In genomic region chr1:74303509-74304338, GRCm38 (mm10) we compare ENCODE assay signal across 8 mouse cellular contexts. TPM values are rescaled to one million over a fixed set of nuclear protein-coding genes. Genes with fewer than 3 reads are reported as not detected.
DNase-seq lines count a peak whose midpoint lies in the region; ATAC-seq lines count a peak whose summit lies in the region.

No protein-coding gene starts in this region.

- H3K36me3 ChIP-seq in hindbrain, embryonic 16.5 days (ENCODE audit: control insufficient read depth, insufficient read depth, low read length): no peaks in the 10 kb centered on the region
- H3K36me3 ChIP-seq in limb, embryonic 11.5 days (ENCODE audit: control insufficient read depth, insufficient read depth, low read length): no peaks in the 10 kb centered on the region
- H3K36me3 ChIP-seq in midbrain, embryonic 10.5 days: no peaks in the 10 kb centered on the region

- no peak for DNase-seq in frontal cortex, postnatal 25 days (ENCODE audit: low spot score in 2 of 2)
- DNase-seq in cerebellum, postnatal 25 days: peak; percentile 64 to 74
- peak; percentile 82 for DNase-seq in gastrocnemius, postnatal 10 days
- peak; percentile 71 for DNase-seq in limb, embryonic 11.5 days (ENCODE audit: low spot score)
- DNase-seq in midbrain, embryonic 10.5 days (ENCODE audit: low spot score): peak; percentile 65
- DNase-seq in spleen, adult 12 weeks (ENCODE audit: low spot score): peak; percentile 50

- peaks cover 9% of the 10 kb centered on the region; the same call in 1 of the 2 replicates for H3K4me1 ChIP-seq in hindbrain, embryonic 16.5 days (ENCODE audit: control insufficient read depth, insufficient read depth, low read depth, low read length)
- peaks cover 7% of the 10 kb centered on the region; the same call in 1 of the 2 replicates for H3K4me1 ChIP-seq in limb, embryonic 11.5 days (ENCODE audit: control insufficient read depth, insufficient read depth, low read length)
- H3K4me1 ChIP-seq in midbrain, embryonic 10.5 days: peaks cover 12% of the 10 kb centered on the region

- H3K9ac ChIP-seq in hindbrain, embryonic 16.5 days (ENCODE audit: low read depth, low read length): peak overlapping the region; percentile 62
- H3K9ac ChIP-seq in limb, embryonic 11.5 days (ENCODE audit: low read length): peak overlapping the region; percentile 71

- peak; percentile 69 for ATAC-seq in frontal cortex, adult (ENCODE audit: low TSS enrichment)
- peak; percentile 87 for ATAC-seq in hindbrain, embryonic 16.5 days
- peak; percentile 81 for ATAC-seq in limb, embryonic 11.5 days (ENCODE audit: insufficient number of reproducible peaks, low FRiP score, low TSS enrichment, low read depth)

- peak overlapping the region; percentile 67 for H3K27ac ChIP-seq in hindbrain, embryonic 16.5 days (ENCODE audit: low read depth, low read length)
- peak overlapping the region; percentile 22; the same call in 1 of the 2 replicates for H3K27ac ChIP-seq in limb, embryonic 11.5 days (replicated peaks; ENCODE audit: low read depth, low read length)
- H3K27ac ChIP-seq in midbrain, embryonic 10.5 days (replicated peaks): peak overlapping the region; percentile 79

- peaks cover 7% of the 10 kb centered on the region for H3K27me3 ChIP-seq in hindbrain, embryonic 16.5 days (replicated peaks; ENCODE audit: control insufficient read depth, insufficient read depth, low read length)
- H3K27me3 ChIP-seq in limb, embryonic 11.5 days (ENCODE audit: control insufficient read depth, insufficient read depth, low read length): no peaks in the 10 kb centered on the region
- H3K27me3 ChIP-seq in midbrain, embryonic 10.5 days (ENCODE audit: low read depth, poor library complexity, severe bottlenecking): peaks cover 30% of the 10 kb centered on the region

- peak overlapping the region; percentile 71 for H3K4me2 ChIP-seq in hindbrain, embryonic 16.5 days (ENCODE audit: low read length)
- peak overlapping the region; percentile 86 for H3K4me2 ChIP-seq in limb, embryonic 11.5 days (ENCODE audit: low read depth, severe bottlenecking)

- 2% methylated on average over 48 of the region's 56 CpGs for WGBS in hindbrain, embryonic 16.5 days
- under 1% methylated on average over 56 of the region's 56 CpGs for WGBS in limb, embryonic 11.5 days
- under 1% methylated on average over 54 of the region's 56 CpGs for WGBS in midbrain, embryonic 10.5 days

- H3K9me3 ChIP-seq in hindbrain, embryonic 16.5 days (ENCODE audit: control insufficient read depth, low read length): no peaks in the 10 kb centered on the region
- H3K9me3 ChIP-seq in limb, embryonic 11.5 days (ENCODE audit: control insufficient read depth, low read length): no peaks in the 10 kb centered on the region
- no peaks in the 10 kb centered on the region for H3K9me3 ChIP-seq in midbrain, embryonic 10.5 days (replicated peaks)

- H3K4me3 ChIP-seq in hindbrain, embryonic 16.5 days (ENCODE audit: low read length): peak overlapping the region; percentile 52
- H3K4me3 ChIP-seq in limb, embryonic 11.5 days (ENCODE audit: low read depth, low read length): peak overlapping the region; percentile 60
- peak overlapping the region; percentile 64 for H3K4me3 ChIP-seq in midbrain, embryonic 10.5 days

RNA-seq across cellular contexts. Expression of gene Tmbim1, which starts 1.7 kb away (rescaled TPM):
- 10 to 100 TPM; 43.5 to 50.3 TPM for total RNA-seq in gastrocnemius, postnatal 10 days (2021)
- 11.7 and 12.2 TPM in 2 replicates for polyA plus RNA-seq in hindbrain, embryonic 16.5 days (2015; fragmentation: Nextera tagmentation; extraction: Ambion mirVana)
- polyA plus RNA-seq in limb, embryonic 11.5 days (2014; fragmentation: Nextera tagmentation; extraction: Ambion mirVana): 10.3 and 10.5 TPM in 2 replicates
- 8.6 TPM in 2 replicates for polyA plus RNA-seq in midbrain, embryonic 10.5 days (2016; fragmentation: Nextera tagmentation; extraction: Ambion mirVana)

RNA-seq across cellular contexts. Expression of gene Pnkd, which starts 19.0 kb away (rescaled TPM):
- 10 to 100 TPM; 69.7 to 70.5 TPM for total RNA-seq in gastrocnemius, postnatal 10 days (2021)
- polyA plus RNA-seq in hindbrain, embryonic 16.5 days (2015; fragmentation: Nextera tagmentation; extraction: Ambion mirVana): 166 and 167 TPM in 2 replicates
- 118 and 119 TPM in 2 replicates for polyA plus RNA-seq in limb, embryonic 11.5 days (2014; fragmentation: Nextera tagmentation; extraction: Ambion mirVana)
- 99.5 and 107 TPM in 2 replicates for polyA plus RNA-seq in midbrain, embryonic 10.5 days (2016; fragmentation: Nextera tagmentation; extraction: Ambion mirVana)

RNA-seq across cellular contexts. Expression of gene Aamp, which starts 19.2 kb away (rescaled TPM):
- 10 to 100 TPM; 90.7 to 94.4 TPM for total RNA-seq in gastrocnemius, postnatal 10 days (2021)
- 237 and 241 TPM in 2 replicates for polyA plus RNA-seq in hindbrain, embryonic 16.5 days (2015; fragmentation: Nextera tagmentation; extraction: Ambion mirVana)
- polyA plus RNA-seq in limb, embryonic 11.5 days (2014; fragmentation: Nextera tagmentation; extraction: Ambion mirVana): 218 and 223 TPM in 2 replicates
- 241 and 246 TPM in 2 replicates for polyA plus RNA-seq in midbrain, embryonic 10.5 days (2016; fragmentation: Nextera tagmentation; extraction: Ambion mirVana)

RNA-seq across cellular contexts. Expression of gene Gpbar1, which starts 25.4 kb away (rescaled TPM):
- total RNA-seq in gastrocnemius, postnatal 10 days (2021): under 1 TPM in 1 of 2 experiments, not detected in 1; 0.25 TPM
- 0.20 TPM in 1 of 2 replicates, not detected in the other for polyA plus RNA-seq in hindbrain, embryonic 16.5 days (2015; fragmentation: Nextera tagmentation; extraction: Ambion mirVana)
- polyA plus RNA-seq in limb, embryonic 11.5 days (2014; fragmentation: Nextera tagmentation; extraction: Ambion mirVana): 0.51 TPM in 1 of 2 replicates, not detected in the other
- 0.25 TPM in 2 replicates for polyA plus RNA-seq in midbrain, embryonic 10.5 days (2016; fragmentation: Nextera tagmentation; extraction: Ambion mirVana)

RNA-seq across cellular contexts. Expression of gene Catip, which starts 58.2 kb away (rescaled TPM):
- total RNA-seq in gastrocnemius, postnatal 10 days (2021): under 1 TPM; 0.16 to 0.36 TPM
- polyA plus RNA-seq in hindbrain, embryonic 16.5 days (2015; fragmentation: Nextera tagmentation; extraction: Ambion mirVana): 2.2 and 2.8 TPM in 2 replicates
- 0.25 and 0.79 TPM in 2 replicates for polyA plus RNA-seq in limb, embryonic 11.5 days (2014; fragmentation: Nextera tagmentation; extraction: Ambion mirVana)
- 0.12 and 0.22 TPM in 2 replicates for polyA plus RNA-seq in midbrain, embryonic 10.5 days (2016; fragmentation: Nextera tagmentation; extraction: Ambion mirVana)

Comparison
In these comparisons a context has a peak if more than half of its experiments do, and no peak if none do; other contexts are left out.
1. DNase-seq: peak in cerebellum, postnatal 25 days (2 of 2), gastrocnemius, postnatal 10 days (single experiment), limb, embryonic 11.5 days (single experiment), midbrain, embryonic 10.5 days (single experiment) and spleen, adult 12 weeks (single experiment); none in frontal cortex, postnatal 25 days (0 of 2).
2. H3K27ac ChIP-seq: peak in every context shown above with its lines; median percentile 79 in midbrain, embryonic 10.5 days; 67 in hindbrain, embryonic 16.5 days; 22 in limb, embryonic 11.5 days.
3. Peak in every context shown above with its lines, with median percentiles within 50 percentile points of each other: ATAC-seq and H3K4me3 ChIP-seq.